Mouse (Mus musculus) C2C12 (cell line): ENCODE measurements around the gene Copg2.

Experiments
- CTCF ChIP-seq: IDR thresholded peaks from one replicate; pipeline ENCODE4 v1.5.1; 2011; ENCODE audit not compliant: control insufficient read depth, insufficient read depth, insufficient read length
- FOSL1 ChIP-seq: IDR thresholded peaks from one replicate; pipeline ENCODE4 v1.8.0; 2011; ENCODE audit warnings: mild to moderate bottlenecking, low read length; ENCODE audit not compliant: poor library complexity, insufficient read depth, severe bottlenecking
- MYOG ChIP-seq: IDR thresholded peaks from one replicate; pipeline ENCODE4 v1.6.1; 2011; ENCODE audit not compliant: control insufficient read depth, insufficient read length; ENCODE audit errors: extremely low read depth
- USF1 ChIP-seq: IDR thresholded peaks from one replicate; pipeline ENCODE4 v1.6.1; 2011; ENCODE audit warnings: low read depth, mild to moderate bottlenecking, control low read depth, moderate library complexity

- TF ChIP-seq CTCF (no peak), MYOG (no peak), FOSL1 (no peak), USF1 (no peak)
Observed at GRCm38 (mm10) chr6:30736864-30737547, 159.6 kb downstream of the Copg2 start.
